Mouse (Mus musculus): ENCODE data around the gene Cdk5r1.

DNA sequence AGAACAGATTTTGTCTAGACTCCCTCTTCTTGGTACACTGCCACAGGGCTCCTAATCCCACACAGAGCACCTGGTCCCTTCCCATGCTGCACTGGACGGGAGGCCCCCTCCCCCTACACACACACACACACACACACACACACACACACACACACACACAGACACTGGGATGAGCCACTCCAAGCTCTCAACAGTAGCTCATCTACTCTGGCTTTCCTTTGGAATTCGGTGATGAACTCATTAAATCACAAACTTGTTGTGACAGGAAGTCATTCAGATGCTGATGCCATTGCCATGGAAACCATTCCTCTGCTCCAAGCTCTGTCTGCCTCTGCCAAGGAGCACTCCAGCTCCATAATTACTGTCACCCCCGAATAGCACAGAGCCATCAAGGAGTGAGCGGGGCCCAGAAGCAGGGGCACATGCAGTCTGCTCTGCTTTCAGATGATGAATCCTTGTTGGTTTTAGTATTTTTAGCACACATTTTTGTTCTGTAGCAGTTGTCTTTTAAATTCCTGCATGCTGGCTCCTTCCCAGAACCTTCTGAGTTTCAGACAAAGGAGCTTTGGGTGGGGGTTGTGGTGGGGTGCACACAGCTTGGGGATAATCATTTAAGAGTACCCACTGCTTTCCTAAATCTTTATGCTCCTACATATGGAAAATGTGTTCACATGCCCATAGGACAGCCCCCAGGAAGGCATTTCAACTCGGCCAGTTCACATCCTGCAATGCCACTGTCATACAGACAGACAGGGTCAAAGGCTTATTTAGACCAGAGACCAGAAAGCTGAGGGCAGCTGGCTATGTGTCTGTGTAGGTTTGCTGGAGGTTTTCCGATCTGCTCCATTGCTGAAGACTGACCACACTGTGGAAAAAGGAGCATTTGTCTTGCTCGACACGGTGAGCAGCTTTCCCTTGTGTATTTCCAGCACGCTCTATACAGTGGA, 41.9 kb downstream of the Cdk5r1 start:
- TF ChIP-seq CTCF (IDR thresholded peaks at IDR 0.05; ENCODE audit: control insufficient read depth, insufficient read depth, low read length) (no peak), POLR2A (IDR thresholded peaks at IDR 0.05; ENCODE audit: borderline replicate concordance, control insufficient read depth, low read depth, low read length) (no peak)

Data from bone marrow, adult 2 months (tissue).